ENCODE assay signal across 8 mouse cellular contexts in the genomic region with DNA sequence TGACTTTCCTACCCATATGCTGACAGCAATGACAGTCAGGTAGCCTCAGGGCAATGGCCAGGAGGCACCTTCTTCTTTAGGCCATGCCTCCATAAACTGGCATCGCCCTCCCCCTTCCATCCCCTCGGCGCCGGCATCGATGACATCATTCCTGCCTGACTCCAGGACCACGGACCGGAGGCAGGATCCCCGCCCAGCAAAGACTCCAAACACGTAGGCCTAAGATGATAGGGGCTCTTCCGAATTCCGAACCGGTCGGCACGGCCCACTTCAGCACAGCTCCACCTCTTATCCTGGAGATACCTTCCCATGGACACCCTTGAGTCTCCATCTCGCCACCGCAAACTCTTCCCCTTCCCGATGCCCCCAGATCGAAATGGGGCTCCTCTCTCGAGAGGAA. TPM values are rescaled to one million over a fixed set of nuclear protein-coding genes. Genes with fewer than 3 reads are reported as not detected.
DNase-seq lines count a peak whose midpoint lies in the region; ATAC-seq and TF ChIP-seq lines count a peak whose summit lies in the region.

No protein-coding gene starts in this region.

- peak overlapping the region; percentile 73; the same call in 1 of the 2 replicates for H3K4me3 ChIP-seq in spleen, adult 2 months (ENCODE audit: extremely low read depth, insufficient read depth, insufficient read length)
- H3K4me3 ChIP-seq in cortical plate, adult 2 months (ENCODE audit: insufficient read depth, low read length), result peak overlapping the region; percentile 96
- peak overlapping the region; percentile 84 for H3K4me3 ChIP-seq in heart, embryonic 16.5 days (ENCODE audit: low read length)
- H3K4me3 ChIP-seq in lung, embryonic 16.5 days (ENCODE audit: low read length), result peak overlapping the region; percentile 80

- ATAC-seq in heart, embryonic 16.5 days (replicated peaks; ENCODE audit: extremely low read depth, insufficient read depth, low FRiP score), result no peak
- ATAC-seq in lung, embryonic 16.5 days (ENCODE audit: low read depth), result no peak
- no peak for ATAC-seq in megakaryocyte-erythroid progenitor cell, adult 5-6 weeks (replicated peaks; ENCODE audit: low FRiP score, low TSS enrichment, poor library complexity, severe bottlenecking)

- H3K36me3 ChIP-seq in spleen, adult 2 months (ENCODE audit: control insufficient read depth, insufficient read depth, low read length), result no peaks in the 10 kb centered on the region
- no peaks in the 10 kb centered on the region for H3K36me3 ChIP-seq in heart, embryonic 16.5 days (ENCODE audit: control insufficient read depth, insufficient read depth)
- no peaks in the 10 kb centered on the region for H3K36me3 ChIP-seq in lung, embryonic 16.5 days (ENCODE audit: control insufficient read depth, insufficient read depth, low read length)

- H3K9me3 ChIP-seq in heart, embryonic 16.5 days (replicated peaks; ENCODE audit: control insufficient read depth, low read length), result no peaks in the 10 kb centered on the region
- H3K9me3 ChIP-seq in lung, embryonic 16.5 days (ENCODE audit: control insufficient read depth, low read length), result no peaks in the 10 kb centered on the region

- peak overlapping the region; percentile 81 for H3K9ac ChIP-seq in heart, embryonic 16.5 days (ENCODE audit: low read length)
- peak overlapping the region; percentile 75 for H3K9ac ChIP-seq in lung, embryonic 16.5 days (ENCODE audit: low read length)

- H3K27me3 ChIP-seq in spleen, adult 2 months (ENCODE audit: control insufficient read depth, insufficient read depth, low read length), result no peaks in the 10 kb centered on the region
- no peaks in the 10 kb centered on the region; the same call in 1 of the 2 replicates for H3K27me3 ChIP-seq in heart, embryonic 16.5 days (ENCODE audit: control insufficient read depth, insufficient read depth, low read length)
- H3K27me3 ChIP-seq in lung, embryonic 16.5 days (ENCODE audit: control insufficient read depth, insufficient read depth, low read depth, low read length), result no peaks in the 10 kb centered on the region; the same call in 1 of the 2 replicates

- WGBS in spleen, adult 2 months, result 46% methylated on average over 19 of the region's 19 CpGs
- WGBS in heart, embryonic 16.5 days, result 12% methylated on average over 19 of the region's 19 CpGs
- WGBS in lung, embryonic 16.5 days, result 4% methylated on average over 19 of the region's 19 CpGs

- no peaks in the 10 kb centered on the region; the same call in 1 of the 2 replicates for H3K4me1 ChIP-seq in spleen, adult 2 months (ENCODE audit: control insufficient read depth, insufficient read depth, insufficient read length)
- H3K4me1 ChIP-seq in cortical plate, adult 2 months (ENCODE audit: control insufficient read depth, insufficient read depth, low read length), result peaks cover 10% of the 10 kb centered on the region
- H3K4me1 ChIP-seq in heart, embryonic 16.5 days (ENCODE audit: control insufficient read depth, insufficient read depth, low read length), result peaks cover 5% of the 10 kb centered on the region; the same call in 1 of the 2 replicates
- H3K4me1 ChIP-seq in lung, embryonic 16.5 days (replicated peaks; ENCODE audit: control insufficient read depth, insufficient read depth, low read length), result peaks cover 6% of the 10 kb centered on the region; the same call in 1 of the 2 replicates

- TF ChIP-seq POLR2A in spleen, adult 2 months (IDR thresholded peaks at IDR 0.05; ENCODE audit: low read depth, low read length), result no peak
- TF ChIP-seq POLR2A in cortical plate, adult 2 months (IDR thresholded peaks at IDR 0.05; ENCODE audit: extremely low read depth, insufficient read depth, low read length), result peak; percentile 64; the same call in 1 of the 2 replicates

- TF ChIP-seq CTCF in spleen, adult 2 months (IDR thresholded peaks at IDR 0.05; ENCODE audit: extremely low read depth, insufficient read depth, insufficient read length, insufficient replicate concordance), result no peak
- no peak for TF ChIP-seq CTCF in cortical plate, adult 2 months (IDR thresholded peaks at IDR 0.05; ENCODE audit: extremely low read depth, insufficient read depth, low read length)

- H3K27ac ChIP-seq in spleen, adult 2 months (ENCODE audit: insufficient read depth, low read length), result no peak overlapping the region
- peak overlapping the region; percentile 84 for H3K27ac ChIP-seq in cortical plate, adult 2 months (ENCODE audit: insufficient read depth, low read length)
- no peak overlapping the region for H3K27ac ChIP-seq in heart, embryonic 16.5 days (ENCODE audit: low read length)
- H3K27ac ChIP-seq in lung, embryonic 16.5 days (ENCODE audit: low read length), result no peak overlapping the region

- peak overlapping the region; percentile 88 for H3K4me2 ChIP-seq in heart, embryonic 16.5 days (ENCODE audit: low read depth, low read length)
- peak overlapping the region; percentile 76 for H3K4me2 ChIP-seq in lung, embryonic 16.5 days (ENCODE audit: low read depth, low read length)

- DNase-seq in spleen, adult 2 months (ENCODE audit: low read depth in 1 of 2, low spot score in 2 of 2), result no peak
- no peak for DNase-seq in spleen, postnatal 4 days (ENCODE audit: low spot score in 2 of 2)
- peak; percentile 48 to 59 for DNase-seq in layer of hippocampus, adult 8-10 months (ENCODE audit: low spot score in 2 of 2)
- peak; percentile 67 for DNase-seq in right cerebral cortex, postnatal 14 days

RNA-seq across cellular contexts. Expression of a gene that starts 1.1 kb away (rescaled TPM):
- polyA plus RNA-seq in spleen, adult 2 months (2012; rRNA removed), result 16.3 and 23.9 TPM in 2 replicates
- 159 and 165 TPM in 2 replicates for polyA plus RNA-seq in cortical plate, adult 2 months (2012; rRNA removed)
- polyA plus RNA-seq in heart, embryonic 16.5 days (2015; fragmentation: Nextera tagmentation; extraction: Ambion mirVana), result 1.5 and 2.4 TPM in 2 replicates
- total RNA-seq in layer of hippocampus, adult 8-10 months (2022), result 100 to 1,000 TPM; 152 to 178 (median 165) TPM
- polyA plus RNA-seq in lung, embryonic 16.5 days (2015; fragmentation: Nextera tagmentation; extraction: Ambion mirVana), result 1.9 and 2.7 TPM in 2 replicates
- total RNA-seq in megakaryocyte-erythroid progenitor cell, adult 5-6 weeks (2014; fragmentation: Nextera tagmentation), result 1.7 and 1.9 TPM in 2 replicates
- 0.11 and 0.52 TPM in 2 replicates for total RNA-seq in megakaryocyte-erythroid progenitor cell, adult 5-6 weeks (2017)

RNA-seq across cellular contexts. Expression of a gene that starts 1.3 kb away (rescaled TPM):
- polyA plus RNA-seq in spleen, adult 2 months (2012; rRNA removed), result 0.25 and 0.95 TPM in 2 replicates
- 9.8 and 12.5 TPM in 2 replicates for polyA plus RNA-seq in cortical plate, adult 2 months (2012; rRNA removed)
- 2.6 and 3.6 TPM in 2 replicates for polyA plus RNA-seq in heart, embryonic 16.5 days (2015; fragmentation: Nextera tagmentation; extraction: Ambion mirVana)
- total RNA-seq in layer of hippocampus, adult 8-10 months (2022), result 1 to 10 TPM; 3.6 to 8.4 (median 5.9) TPM
- 2.9 and 4.0 TPM in 2 replicates for polyA plus RNA-seq in lung, embryonic 16.5 days (2015; fragmentation: Nextera tagmentation; extraction: Ambion mirVana)
- not detected in 2 replicates for total RNA-seq in megakaryocyte-erythroid progenitor cell, adult 5-6 weeks (2014; fragmentation: Nextera tagmentation)
- not detected in 2 replicates for total RNA-seq in megakaryocyte-erythroid progenitor cell, adult 5-6 weeks (2017)

RNA-seq across cellular contexts. Expression of a gene that starts 51.1 kb away (rescaled TPM):
- 0.15 and 0.16 TPM in 2 replicates for polyA plus RNA-seq in spleen, adult 2 months (2012; rRNA removed)
- 4.6 and 4.9 TPM in 2 replicates for polyA plus RNA-seq in cortical plate, adult 2 months (2012; rRNA removed)
- polyA plus RNA-seq in heart, embryonic 16.5 days (2015; fragmentation: Nextera tagmentation; extraction: Ambion mirVana), result 1.1 and 1.2 TPM in 2 replicates
- 1 to 10 TPM; 3.2 to 5.0 (median 4.6) TPM for total RNA-seq in layer of hippocampus, adult 8-10 months (2022)
- polyA plus RNA-seq in lung, embryonic 16.5 days (2015; fragmentation: Nextera tagmentation; extraction: Ambion mirVana), result 15.7 and 18.6 TPM in 2 replicates
- not detected in 2 replicates for total RNA-seq in megakaryocyte-erythroid progenitor cell, adult 5-6 weeks (2014; fragmentation: Nextera tagmentation)
- not detected in 2 replicates for total RNA-seq in megakaryocyte-erythroid progenitor cell, adult 5-6 weeks (2017)

Comparison
In these comparisons a context has a peak if more than half of its experiments do, and no peak if none do; other contexts are left out.
1. DNase-seq: peak in layer of hippocampus, adult 8-10 months (2 of 2) and right cerebral cortex, postnatal 14 days (single experiment); none in spleen, adult 2 months (0 of 2) and spleen, postnatal 4 days (0 of 2).
2. Peak in every context shown above with its lines, with median percentiles within 50 percentile points of each other: H3K4me3 ChIP-seq.